Mouse (Mus musculus) heart, postnatal 0 days (tissue): ENCODE measurements around the gene Rbm15.
A peak's percentile ranks its signal among the peaks of the same experiment; 100 is the strongest.

Source experiments
- CTCF ChIP-seq: IDR thresholded peaks from 2 replicates; pipeline ENCODE4 v1.5.1; 2016; ENCODE audit warnings: antibody characterized with exemption, control low read depth, low read depth
- EP300 ChIP-seq: IDR thresholded peaks from 2 replicates; pipeline ENCODE4 v1.6.1; 2016; ENCODE audit warnings: antibody characterized with exemption, low read depth

- TF ChIP-seq CTCF (peak; percentile 49), EP300 (no peak)
Observed at GRCm38 (mm10) chr3:107374948-107375664, 41.6 kb upstream of the Rbm15 start.
